Mouse (Mus musculus) NIH3T3 (cell line): ENCODE results near the gene Cby3.
"Not testable (repeated sequence)": the region's sequence is repeated elsewhere in the genome, so short reads cannot be mapped to it uniquely, and the experiment has no call there.

Experiments
- DNase-seq: peaks from one replicate; pipeline ENCODE4 v3.0.0-alpha.2; 2012; ENCODE audit warnings: low read depth

The Cby3 gene

GRCm38 (mm10) chr11:50354162-50354561 lies at the start of gene Cby3:
Cby3 (plus strand) TSS chr11:50354462.
- DNase-seq = no peak

- no peak for DNase-seq
Observed at GRCm38 (mm10) chr11:50312803-50313202, 41.5 kb upstream of the Cby3 start.

- DNase-seq = not testable (repeated sequence)
Observed at GRCm38 (mm10) chr11:50319343-50319742, 34.9 kb upstream of the Cby3 start.

GRCm38 (mm10) chr11:50321239-50321638 lies 33.0 kb upstream of the Cby3 start:
- DNase-seq = no peak

GRCm38 (mm10) chr11:50322345-50322744 lies 31.9 kb upstream of the Cby3 start:
- no peak for DNase-seq

- DNase-seq = no peak
Observed at GRCm38 (mm10) chr11:50323843-50324242, 30.4 kb upstream of the Cby3 start.

- DNase-seq = no peak
Observed at GRCm38 (mm10) chr11:50324751-50325471, 29.4 kb upstream of the Cby3 start.

GRCm38 (mm10) chr11:50325496-50326301 lies 28.6 kb upstream of the Cby3 start, which contains the start of gene Canx:
Canx (minus strand) TSS chr11:50325673.
- peak; percentile 100 for DNase-seq

GRCm38 (mm10) chr11:50326302-50326966 lies 27.8 kb upstream of the Cby3 start:
- DNase-seq = no peak

- DNase-seq = no peak
Observed at GRCm38 (mm10) chr11:50328075-50328625, 26.1 kb upstream of the Cby3 start.

- no peak for DNase-seq
Observed at GRCm38 (mm10) chr11:50329378-50329777, 24.9 kb upstream of the Cby3 start.

GRCm38 (mm10) chr11:50333181-50333580 lies 21.1 kb upstream of the Cby3 start:
- DNase-seq = no peak

- no peak for DNase-seq
Observed at GRCm38 (mm10) chr11:50336126-50336525, 18.1 kb upstream of the Cby3 start.

GRCm38 (mm10) chr11:50336891-50337290 lies 17.4 kb upstream of the Cby3 start:
- no peak for DNase-seq

GRCm38 (mm10) chr11:50345486-50345885 lies 8.8 kb upstream of the Cby3 start:
- no peak for DNase-seq

GRCm38 (mm10) chr11:50346256-50347032 lies 7.8 kb upstream of the Cby3 start:
- DNase-seq = no peak

- DNase-seq = no peak
Observed at GRCm38 (mm10) chr11:50352177-50352576, 2.1 kb upstream of the Cby3 start.

- no peak for DNase-seq
Observed at GRCm38 (mm10) chr11:50354851-50355250, 589 bp downstream of the Cby3 start.

GRCm38 (mm10) chr11:50355395-50355794 lies 1.1 kb downstream of the Cby3 start:
- DNase-seq = no peak

- no peak for DNase-seq
Observed at GRCm38 (mm10) chr11:50358950-50359861, 4.9 kb downstream of the Cby3 start.
